Mouse (Mus musculus) intestine, postnatal 0 days (tissue): ENCODE data around the gene Col4a1. TPM values are rescaled to one million over a fixed set of nuclear protein-coding genes. Genes with fewer than 3 reads are reported as not detected.

Experiments used
- ATAC-seq: fragments of 200-750 bp; cut with Nextera tagmentation; 2 replicates; pipeline ENCODE4 v1.8.0; 2017; ENCODE audit warnings: mild to moderate bottlenecking, moderate TSS enrichment, moderate library complexity
- H3K27ac ChIP-seq: fragments of 300-500 bp; sonication (generic); 2 replicates; pipeline ENCODE4 v1.5.1; 2014; ENCODE audit warnings: mild to moderate bottlenecking, low read depth, low read length, moderate library complexity
- H3K27me3 ChIP-seq: fragments of 300-500 bp; sonication (generic); replicated peaks from 2 replicates; pipeline ENCODE4 v1.6.1; 2014; ENCODE audit warnings: low read length, mixed read lengths; ENCODE audit not compliant: control insufficient read depth, insufficient read depth
- H3K36me3 ChIP-seq: fragments of 300-500 bp; sonication (generic); 2 replicates; pipeline ENCODE4 v1.6.1; 2014; ENCODE audit warnings: mild to moderate bottlenecking, moderate library complexity; ENCODE audit not compliant: control insufficient read depth, insufficient read depth
- H3K4me1 ChIP-seq: fragments of 300-500 bp; sonication (generic); replicated peaks from 2 replicates; pipeline ENCODE4 v1.6.1; 2014; ENCODE audit warnings: antibody characterized with exemption, low read length, mixed read lengths; ENCODE audit not compliant: control insufficient read depth, insufficient read depth
- H3K4me2 ChIP-seq: fragments of 300-500 bp; sonication (generic); replicated peaks from 2 replicates; pipeline ENCODE4 v1.6.1; 2014; ENCODE audit warnings: low read depth, mild to moderate bottlenecking, moderate library complexity
- H3K4me3 ChIP-seq: fragments of 300-500 bp; sonication (generic); 2 replicates; pipeline ENCODE4 v1.5.1; 2014; ENCODE audit warnings: low read depth, low read length
- H3K9ac ChIP-seq: fragments of 300-500 bp; sonication (generic); 2 replicates; pipeline ENCODE4 v1.6.1; 2014; ENCODE audit warnings: mild to moderate bottlenecking, low read depth, low read length
- H3K9me3 ChIP-seq: fragments of 300-500 bp; sonication (generic); 2 replicates; pipeline ENCODE4 v1.6.1; 2016; ENCODE audit warnings: mixed run types; ENCODE audit not compliant: control insufficient read depth
- CTCF ChIP-seq: sonication (generic); IDR thresholded peaks from 2 replicates; pipeline ENCODE4 v1.5.1; 2016; ENCODE audit warnings: low read depth, mild to moderate bottlenecking, control low read depth, antibody characterized with exemption, moderate library complexity
- WGBS: fragments of 180-500 bp; shearing (Covaris S2); extraction: QIAGEN DNeasy Blood & Tissue Kit; methylation state at CpG from one replicate; pipeline ENCODE4 v1.1.7; 2014; 5-methylcytosine and 5-hydroxymethylcytosine counted together
- polyA plus RNA-seq: library from polyadenylated mRNA; unstranded; fragments of >200 nt; fragmentation: Nextera tagmentation; extraction: Ambion mirVana; gene quantifications from 2 replicates; pipeline ENCODE4 v1.2.1, GENCODE M21; 2015

Col4a1 gene
- polyA plus RNA-seq, 1 experiment from 2014 or later, result 84.5 TPM

DNA sequence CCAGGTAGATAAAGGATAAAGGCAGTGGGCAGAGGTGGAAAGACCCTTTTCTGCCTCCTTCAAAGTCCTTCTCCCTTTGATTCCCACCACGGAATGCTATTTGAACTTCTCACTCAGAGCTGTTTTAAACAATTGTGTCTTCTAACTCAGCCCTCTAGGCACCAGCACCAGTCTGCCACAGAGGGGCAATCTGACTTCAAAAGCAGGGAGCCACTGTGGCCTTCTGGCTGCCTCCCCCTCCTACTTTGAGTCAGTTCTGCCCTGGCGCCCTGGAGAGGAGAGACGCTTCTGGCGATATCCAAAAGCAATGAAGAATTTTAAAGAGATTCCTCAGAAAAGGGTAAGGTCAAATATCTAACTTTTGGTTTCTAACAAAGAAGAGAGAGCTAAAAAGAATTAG lies 82.3 kb downstream of the Col4a1 start:
- no peak overlapping the region for H3K9ac ChIP-seq
- no peak overlapping the region for H3K4me3 ChIP-seq
- no peak for ATAC-seq
- H3K27me3 ChIP-seq, result no peaks in the 10 kb centered on the region
- H3K27ac ChIP-seq, result no peak overlapping the region
- no peaks in the 10 kb centered on the region for H3K4me1 ChIP-seq
- no peaks in the 10 kb centered on the region for H3K9me3 ChIP-seq
- no peak overlapping the region for H3K4me2 ChIP-seq
- H3K36me3 ChIP-seq, result peaks cover 21% of the 10 kb centered on the region
- WGBS, result 77% methylated on average over 4 of the region's 4 CpGs
- no peak for TF ChIP-seq CTCF

DNA sequence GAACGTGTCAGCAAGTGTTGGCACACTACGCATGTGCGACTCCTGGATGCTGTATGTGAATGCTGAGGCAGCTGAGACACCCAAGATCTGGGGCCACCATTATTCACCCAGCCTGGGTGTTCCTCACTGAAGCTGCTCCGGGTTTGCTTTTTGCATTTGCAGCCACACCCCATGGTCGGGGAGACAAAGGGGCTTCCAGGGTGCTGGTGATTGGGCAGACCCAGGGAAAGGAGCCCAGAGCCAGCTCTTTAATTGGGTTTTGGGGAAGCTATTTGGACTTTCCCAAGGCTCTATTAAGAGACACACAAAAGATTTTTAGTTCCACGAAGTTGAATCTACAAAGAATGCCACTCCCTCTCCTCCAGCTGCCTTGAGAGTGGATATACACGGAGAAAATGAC lies 85.2 kb downstream of the Col4a1 start:
- no peaks in the 10 kb centered on the region for H3K27me3 ChIP-seq
- no peak overlapping the region for H3K9ac ChIP-seq
- H3K36me3 ChIP-seq, result peaks cover 34% of the 10 kb centered on the region
- no peaks in the 10 kb centered on the region for H3K4me1 ChIP-seq
- H3K4me2 ChIP-seq, result no peak overlapping the region
- no peak overlapping the region for H3K27ac ChIP-seq
- H3K4me3 ChIP-seq, result no peak overlapping the region
- TF ChIP-seq CTCF, result no peak
- H3K9me3 ChIP-seq, result no peaks in the 10 kb centered on the region
- no peak for ATAC-seq
- 67% methylated on average over 7 of the region's 7 CpGs for WGBS

DNA sequence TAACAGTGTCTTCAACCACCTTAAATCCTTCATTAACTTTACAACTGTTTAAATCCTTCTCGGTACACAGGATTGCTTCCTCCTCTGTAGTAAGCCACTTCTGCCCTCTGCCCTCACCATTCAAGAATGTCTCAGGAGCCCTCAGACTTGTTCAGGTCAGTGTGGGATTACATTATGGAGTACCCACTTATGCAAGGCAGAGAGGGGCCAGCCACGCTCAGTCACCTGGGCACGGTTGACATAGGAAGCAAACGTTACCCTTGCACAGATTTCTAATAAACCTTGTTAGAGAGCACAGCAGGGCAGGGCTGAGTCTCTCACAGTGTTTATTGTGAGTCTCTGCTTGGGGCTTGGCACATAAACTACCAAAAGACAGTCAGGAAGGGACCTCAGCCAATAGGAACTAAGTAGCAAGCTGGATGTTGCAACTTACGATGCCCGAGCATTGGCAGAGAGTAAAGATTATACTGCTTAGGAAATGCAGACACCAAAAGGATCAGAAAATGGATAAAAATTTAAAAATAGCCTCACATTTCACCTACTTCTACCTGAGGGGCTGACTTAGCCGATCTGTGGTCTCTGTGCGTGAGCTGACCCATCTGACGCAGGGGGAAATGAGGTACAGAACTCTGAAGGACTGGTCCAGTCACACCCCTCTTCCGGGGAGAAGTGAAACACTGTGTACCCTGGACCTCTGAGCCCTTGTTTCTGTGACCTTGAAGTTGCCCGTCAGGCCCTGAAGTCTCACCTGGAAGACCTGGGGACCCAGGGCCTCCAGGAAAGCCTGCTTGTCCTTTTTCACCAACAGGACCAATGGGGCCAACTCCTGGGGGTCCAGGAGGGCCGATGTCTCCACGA lies 86.8 kb downstream of the Col4a1 start:
- Histone ChIP-seq H3K9me3 (no peaks in the 10 kb centered on the region), H3K4me1 (no peaks in the 10 kb centered on the region), H3K9ac (no peak overlapping the region), H3K4me2 (no peak overlapping the region), H3K27me3 (no peaks in the 10 kb centered on the region), H3K4me3 (no peak overlapping the region), H3K36me3 (peaks cover 43% of the 10 kb centered on the region), H3K27ac (no peak overlapping the region)
- 76% methylated on average over 13 of the region's 13 CpGs for WGBS
- no peak for ATAC-seq
- no peak for TF ChIP-seq CTCF

GRCm38 (mm10) chr8:11224178-11224577 lies 88.4 kb downstream of the Col4a1 start:
- Histone ChIP-seq H3K9ac (no peak overlapping the region), H3K4me3 (no peak overlapping the region), H3K9me3 (no peaks in the 10 kb centered on the region), H3K27ac (no peak overlapping the region), H3K4me2 (no peak overlapping the region), H3K4me1 (no peaks in the 10 kb centered on the region), H3K36me3 (peaks cover 43% of the 10 kb centered on the region), H3K27me3 (no peaks in the 10 kb centered on the region)
- WGBS, result 63% methylated on average over 7 of the region's 7 CpGs
- no peak for TF ChIP-seq CTCF
- no peak for ATAC-seq

DNA sequence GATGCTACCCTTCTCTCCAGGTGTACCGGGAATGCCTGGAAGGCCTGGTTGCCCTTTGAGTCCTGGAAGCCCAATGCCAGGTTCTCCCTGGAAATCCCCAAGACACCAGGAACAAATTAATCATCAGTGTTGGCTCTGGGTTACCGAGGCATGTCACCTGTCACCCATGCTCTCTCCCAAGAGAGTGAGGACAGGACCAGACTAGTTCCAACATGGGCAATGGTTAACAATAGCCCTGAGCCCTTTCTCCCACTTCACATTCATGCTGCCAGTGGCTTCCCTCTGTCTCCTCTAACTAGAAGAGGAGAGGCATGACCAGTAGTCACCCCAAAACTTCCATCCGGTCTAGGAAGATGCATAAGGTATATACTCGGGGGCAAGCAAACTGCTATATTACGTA lies 91.3 kb downstream of the Col4a1 start:
- H3K27me3 ChIP-seq, result no peaks in the 10 kb centered on the region
- WGBS, result 93% methylated on average over 5 of the region's 5 CpGs
- no peak overlapping the region for H3K4me3 ChIP-seq
- H3K27ac ChIP-seq, result no peak overlapping the region
- no peak overlapping the region for H3K9ac ChIP-seq
- H3K4me2 ChIP-seq, result no peak overlapping the region
- peaks cover 50% of the 10 kb centered on the region for H3K36me3 ChIP-seq
- no peak for TF ChIP-seq CTCF
- no peaks in the 10 kb centered on the region for H3K9me3 ChIP-seq
- no peaks in the 10 kb centered on the region for H3K4me1 ChIP-seq
- ATAC-seq, result no peak

GRCm38 (mm10) chr8:11219282-11219681 lies 93.3 kb downstream of the Col4a1 start:
- H3K4me3 ChIP-seq, result no peak overlapping the region
- H3K4me2 ChIP-seq, result no peak overlapping the region
- ATAC-seq, result no peak
- TF ChIP-seq CTCF, result no peak
- H3K9me3 ChIP-seq, result no peaks in the 10 kb centered on the region
- no peak overlapping the region for H3K27ac ChIP-seq
- H3K4me1 ChIP-seq, result no peaks in the 10 kb centered on the region
- H3K9ac ChIP-seq, result no peak overlapping the region
- peaks cover 47% of the 10 kb centered on the region for H3K36me3 ChIP-seq
- WGBS, result 64% methylated on average over 6 of the region's 6 CpGs
- H3K27me3 ChIP-seq, result no peaks in the 10 kb centered on the region
